Mouse (Mus musculus) monocyte, adult 2 months (primary cell): ENCODE results near the gene Btg1.

Experiments used
- DNase-seq, 2 experiments: peaks; one replicate each; pipeline ENCODE4 v3.0.0; 2022; ENCODE audit warnings: low spot score in 2 of 2, low read depth in 1 of 2

The Btg1 gene

DNA sequence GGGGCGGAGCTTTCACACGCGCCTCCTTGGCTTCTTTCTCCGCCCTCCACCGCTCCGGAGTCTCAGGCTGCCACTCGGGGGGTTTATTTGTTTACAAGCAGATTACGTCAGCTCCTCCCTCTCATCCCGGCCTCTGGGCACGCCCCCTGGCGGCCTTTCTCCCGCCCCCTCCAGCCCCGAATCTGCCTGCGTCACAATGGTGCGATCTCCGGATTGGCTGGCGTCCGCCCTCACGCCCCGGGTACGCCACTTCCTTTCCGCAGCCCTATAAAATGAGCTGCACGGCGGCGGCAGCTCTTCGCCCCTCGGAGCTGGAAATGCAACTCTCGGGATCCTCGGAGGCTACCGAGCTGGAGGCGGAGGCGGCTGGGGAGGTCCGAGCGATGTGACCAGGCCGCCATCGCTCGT, at the start of gene Btg1:
Btg1 (plus strand) TSS at position 298 of the 408 bp plus-strand sequence.
- DNase-seq, result peak; percentile 99 to 100

DNA sequence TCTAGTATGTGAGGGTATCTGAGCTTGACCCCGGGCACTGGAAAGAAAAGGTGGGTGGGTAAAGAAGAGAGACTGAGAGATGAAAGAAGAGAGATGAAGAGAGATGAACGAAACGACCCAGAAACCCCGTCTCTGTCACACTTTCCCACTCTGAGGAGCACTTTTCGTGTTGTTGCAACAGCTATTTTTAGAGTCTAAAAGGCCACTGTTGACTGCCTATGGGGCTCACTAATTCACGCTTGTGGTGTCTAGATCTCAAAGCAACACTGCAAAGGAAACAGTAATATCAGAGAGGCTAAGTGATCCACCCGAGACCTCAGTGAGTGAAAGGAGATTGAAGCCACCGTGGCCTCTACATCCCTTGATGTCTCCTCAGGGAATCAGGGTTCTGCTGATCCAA, 47.3 kb upstream of the Btg1 start:
- DNase-seq, result no peak

DNA sequence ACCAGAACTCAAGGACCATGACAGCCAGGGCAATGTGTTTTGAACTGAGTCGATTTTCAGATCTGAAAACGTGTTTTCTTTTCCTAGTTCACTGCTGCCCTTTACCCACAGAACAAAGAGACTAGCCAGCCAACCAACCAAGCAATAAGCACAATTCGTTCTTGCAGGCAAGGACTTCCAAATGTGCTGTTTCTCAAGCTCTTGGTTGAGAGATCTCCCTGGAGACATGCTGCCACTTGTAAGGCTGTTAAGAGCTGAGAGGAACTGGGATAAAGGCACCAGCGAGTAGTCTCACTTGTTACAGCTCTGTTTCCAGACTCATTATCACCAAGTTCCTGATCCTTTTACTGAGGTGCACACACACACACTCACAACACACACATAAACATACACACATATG, 45.6 kb upstream of the Btg1 start:
- no peak for DNase-seq

- DNase-seq, result no peak
These were observed 42.0 kb upstream of the Btg1 start for GRCm38 (mm10) chr10:96574786-96575185.

GRCm38 (mm10) chr10:96575338-96575737, 41.5 kb upstream of the Btg1 start:
- no peak for DNase-seq

DNA sequence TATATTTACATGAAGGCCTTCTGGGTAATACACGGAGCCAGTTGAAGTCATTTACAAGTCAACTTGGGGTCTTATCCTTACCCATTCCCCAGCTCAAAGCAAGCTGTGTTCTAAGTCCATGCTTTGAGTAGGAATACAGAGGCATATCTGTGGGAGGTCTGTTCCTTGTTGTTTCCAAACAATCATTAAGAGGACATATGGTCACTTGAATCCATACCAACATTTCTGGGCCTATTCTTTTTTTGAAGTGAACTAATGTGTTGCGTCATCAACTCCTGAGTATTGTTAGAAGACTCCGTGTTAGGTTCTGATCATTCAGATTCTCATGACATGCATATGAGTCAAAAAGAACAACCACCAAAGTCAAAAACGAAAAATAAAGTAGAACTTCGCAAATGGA, 37.9 kb upstream of the Btg1 start:
- DNase-seq, result no peak

- DNase-seq, result no peak
These were observed 37.4 kb upstream of the Btg1 start for GRCm38 (mm10) chr10:96579436-96579835.

- no peak for DNase-seq
These were observed 36.6 kb upstream of the Btg1 start for GRCm38 (mm10) chr10:96580246-96580645.

- no peak for DNase-seq
These were observed 35.6 kb upstream of the Btg1 start for GRCm38 (mm10) chr10:96581232-96581631.

- DNase-seq, result no peak
These were observed 30.5 kb upstream of the Btg1 start for GRCm38 (mm10) chr10:96586191-96586880.

DNA sequence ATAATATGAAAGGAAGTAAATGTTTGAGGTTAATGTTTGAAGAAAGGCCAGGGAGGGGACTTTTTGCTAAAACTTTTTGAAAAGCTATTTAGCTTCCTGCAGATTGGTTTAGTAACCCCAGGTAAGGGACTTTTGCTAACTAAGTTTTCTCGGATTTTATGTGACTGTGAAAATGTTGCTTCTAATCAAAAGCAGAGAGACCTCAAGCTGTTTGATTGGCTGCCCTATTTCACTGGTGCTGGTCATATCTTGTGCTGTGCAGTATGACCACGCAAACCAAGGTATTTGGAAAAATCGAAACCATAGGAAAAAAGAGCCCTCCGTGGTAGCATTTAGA, 30.0 kb upstream of the Btg1 start:
- DNase-seq, result no peak

- DNase-seq, result no peak
These were observed 28.6 kb upstream of the Btg1 start for GRCm38 (mm10) chr10:96588233-96588632.

- DNase-seq, result no peak
These were observed 27.0 kb upstream of the Btg1 start for GRCm38 (mm10) chr10:96589781-96590180.

DNA sequence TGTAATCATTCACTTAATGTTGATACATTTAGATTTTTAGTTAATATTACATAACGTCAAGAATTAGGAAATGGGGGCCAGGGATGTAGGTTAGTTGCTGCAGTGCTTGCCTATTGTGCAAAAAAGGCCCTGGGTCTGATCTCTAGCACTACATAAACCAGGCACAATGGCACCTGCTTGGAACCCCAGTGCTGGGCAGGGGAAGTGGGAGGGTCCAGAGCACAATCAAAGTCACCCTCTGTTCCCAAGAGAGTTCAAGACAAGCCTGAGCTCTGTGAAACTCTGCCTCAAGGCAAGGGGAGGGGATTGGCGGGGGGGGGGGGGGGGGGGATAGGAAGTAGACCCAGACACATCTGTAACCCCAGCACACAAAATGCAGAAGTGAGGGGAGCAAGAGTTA, 24.7 kb upstream of the Btg1 start:
- DNase-seq, result no peak

DNA sequence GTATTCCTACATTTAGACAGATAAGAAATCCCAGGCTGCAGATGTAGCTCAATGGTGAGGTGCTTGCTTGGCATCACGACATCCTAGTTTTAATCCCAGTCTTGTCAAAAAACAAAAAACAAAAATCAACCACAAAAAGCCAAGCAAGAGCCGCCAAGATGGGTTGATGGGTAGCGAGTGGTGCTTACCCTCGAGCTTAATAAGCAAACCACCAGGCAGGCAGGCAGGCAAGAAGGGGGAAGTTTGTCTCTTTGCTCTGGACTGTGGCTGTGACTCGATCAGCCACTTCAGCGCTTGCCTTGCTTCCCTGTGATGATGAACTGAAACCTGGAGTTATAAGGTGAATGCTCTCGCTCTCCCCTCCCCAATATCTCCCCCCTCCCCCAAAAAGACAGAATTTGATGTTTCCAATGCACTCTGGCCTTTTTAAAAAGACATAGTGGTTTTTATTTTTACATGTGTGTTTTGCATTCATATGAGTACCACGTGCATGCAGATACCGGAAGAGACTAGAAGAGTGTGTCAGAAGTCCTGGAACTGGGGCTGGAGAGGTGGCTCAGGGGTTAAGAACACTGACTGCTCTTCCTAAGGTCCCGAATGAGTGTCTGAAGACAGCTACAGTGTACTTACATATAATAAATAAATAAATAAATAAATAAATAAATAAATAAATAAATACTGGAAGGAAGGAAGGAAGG, 21.2 kb upstream of the Btg1 start:
- DNase-seq, result no peak

DNA sequence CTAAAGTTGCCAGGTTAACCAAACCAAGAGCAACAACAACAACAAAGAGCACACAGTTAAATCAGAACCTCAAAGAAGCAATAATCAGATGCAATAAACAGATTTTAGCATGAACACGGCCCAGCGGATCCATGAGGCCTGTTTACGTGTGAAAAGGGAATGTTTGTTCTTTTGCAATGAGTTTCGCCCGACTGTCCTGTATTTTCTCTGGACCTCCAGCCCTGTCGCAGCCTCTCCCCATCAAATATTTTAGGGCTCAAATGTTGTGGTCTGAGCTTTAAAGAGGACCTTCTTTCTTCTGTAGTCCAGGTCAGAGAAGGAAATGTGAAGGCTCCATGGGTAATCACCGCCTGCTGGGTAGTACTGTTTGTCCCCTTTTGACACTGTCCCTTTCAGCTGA, 20.4 kb upstream of the Btg1 start:
- no peak for DNase-seq

DNA sequence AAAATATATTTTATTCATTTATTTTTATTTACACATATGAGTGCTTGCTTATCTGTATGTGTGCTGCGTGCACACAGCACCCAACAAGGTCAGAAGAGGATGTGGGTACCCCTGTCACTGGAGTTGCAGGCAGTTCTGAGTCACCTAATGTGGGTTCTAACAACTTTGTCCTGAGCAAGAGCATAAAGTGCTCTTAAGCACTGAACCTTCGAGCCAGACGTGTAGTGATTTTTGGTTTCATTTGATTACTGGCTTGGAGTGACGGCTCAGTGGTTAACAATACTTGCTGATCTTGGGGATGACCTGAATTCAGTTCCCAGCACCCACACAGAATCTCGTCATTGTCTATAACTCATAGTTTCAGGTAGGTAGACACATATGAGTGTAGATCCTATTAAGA, 17.2 kb upstream of the Btg1 start:
- no peak for DNase-seq

DNA sequence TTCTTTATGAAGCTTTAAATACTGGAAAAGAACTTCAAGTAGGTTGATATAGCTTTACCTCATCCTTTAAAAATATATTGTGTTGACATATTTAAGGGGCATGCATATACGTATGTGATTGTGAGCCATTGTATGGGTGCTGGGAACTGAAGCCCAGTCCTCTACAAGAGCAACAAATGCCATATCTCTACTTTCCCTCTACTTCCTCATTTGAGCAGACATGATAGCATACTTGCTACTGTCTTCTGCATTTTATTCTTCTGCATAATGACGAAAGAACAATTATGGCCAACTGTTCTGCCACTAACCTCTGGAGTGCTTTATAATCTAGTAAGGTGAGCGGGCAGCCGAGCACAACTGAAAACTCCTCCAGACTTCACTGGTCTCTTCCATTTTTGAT, 15.1 kb upstream of the Btg1 start:
- no peak for DNase-seq

DNA sequence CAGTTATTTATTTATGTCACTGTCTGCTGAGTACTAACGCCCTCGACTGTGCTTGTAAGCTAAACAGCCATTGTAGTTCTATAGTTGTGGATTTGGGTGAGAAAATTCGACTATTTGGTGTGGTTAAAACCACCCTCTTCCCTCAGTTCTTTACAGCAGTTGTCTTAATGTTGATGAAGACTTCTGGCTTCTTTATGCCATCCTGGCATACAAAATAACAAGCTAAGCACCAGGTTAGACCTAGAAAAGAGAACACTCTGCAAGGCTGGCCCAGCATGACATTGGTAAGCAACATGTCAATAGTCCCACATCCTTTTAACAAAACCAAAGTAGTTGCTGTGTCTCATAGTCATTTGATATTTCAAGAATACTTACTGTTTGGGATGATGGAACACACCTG, 14.5 kb upstream of the Btg1 start:
- no peak for DNase-seq

- no peak for DNase-seq
These were observed 11.6 kb upstream of the Btg1 start for GRCm38 (mm10) chr10:96605168-96605567.

- DNase-seq, result no peak
These were observed 10.9 kb upstream of the Btg1 start for GRCm38 (mm10) chr10:96605856-96606255.

GRCm38 (mm10) chr10:96607617-96608185, 9.1 kb upstream of the Btg1 start:
- DNase-seq, result no peak
